Mouse (Mus musculus) neural tube, embryonic 11.5 days (tissue): Measurements from ENCODE around the gene Hdac5. TPM values are rescaled to one million over a fixed set of nuclear protein-coding genes. Genes with fewer than 3 reads are reported as not detected.
A peak's percentile ranks its signal among the peaks of the same experiment; 100 is the strongest.

ENCODE experiments used
- ATAC-seq: fragments of 200-750 bp; cut with Nextera tagmentation; 2 replicates; pipeline ENCODE4 v1.8.0; 2017; ENCODE audit warnings: moderate number of reproducible peaks, mild to moderate bottlenecking, moderate TSS enrichment, moderate library complexity; ENCODE audit not compliant: insufficient read depth, low FRiP score, low TSS enrichment
- DNase-seq: peaks from one replicate; pipeline ENCODE4 v3.0.0-alpha.2; 2015; ENCODE audit warnings: low spot score
- H3K27ac ChIP-seq: fragments of 300-500 bp; sonication (generic); 2 replicates; pipeline ENCODE4 v1.5.1; 2014; ENCODE audit warnings: low read depth, mild to moderate bottlenecking, low read length
- H3K27me3 ChIP-seq: fragments of 300-500 bp; sonication (generic); 2 replicates; pipeline ENCODE4 v1.6.1; 2014; ENCODE audit warnings: mild to moderate bottlenecking, low read length, mixed read lengths; ENCODE audit not compliant: control insufficient read depth, insufficient read depth
- H3K36me3 ChIP-seq: fragments of 300-500 bp; sonication (generic); 2 replicates; pipeline ENCODE4 v1.6.1; 2014; ENCODE audit warnings: mild to moderate bottlenecking, low read length, moderate library complexity, mixed read lengths; ENCODE audit not compliant: control insufficient read depth, insufficient read depth
- H3K4me1 ChIP-seq: fragments of 300-500 bp; sonication (generic); 2 replicates; pipeline ENCODE4 v1.6.1; 2014; ENCODE audit warnings: low read length, mixed read lengths; ENCODE audit not compliant: control insufficient read depth, insufficient read depth
- H3K4me2 ChIP-seq: fragments of 300-500 bp; sonication (generic); 2 replicates; pipeline ENCODE4 v1.6.1; 2014; ENCODE audit warnings: low read depth, mild to moderate bottlenecking, moderate library complexity
- H3K4me3 ChIP-seq: fragments of 300-500 bp; sonication (generic); 2 replicates; pipeline ENCODE4 v1.5.1; 2014; ENCODE audit warnings: low read depth, low read length
- H3K9ac ChIP-seq: fragments of 300-500 bp; sonication (generic); 2 replicates; pipeline ENCODE4 v1.6.1; 2014; ENCODE audit warnings: mild to moderate bottlenecking, low read length
- H3K9me3 ChIP-seq: fragments of 300-500 bp; sonication (generic); 2 replicates; pipeline ENCODE4 v1.6.1; 2016; ENCODE audit warnings: low read length; ENCODE audit not compliant: control insufficient read depth
- WGBS: fragments of 180-500 bp; shearing (Covaris S2); extraction: QIAGEN DNeasy Blood & Tissue Kit; methylation state at CpG from one replicate; pipeline ENCODE4 v1.1.7; 2014; 5-methylcytosine and 5-hydroxymethylcytosine counted together
- polyA plus RNA-seq: library from polyadenylated mRNA; unstranded; fragments of >200 nt; fragmentation: Nextera tagmentation; extraction: Ambion mirVana; gene quantifications from 2 replicates; pipeline ENCODE4 v1.2.1, GENCODE M21; 2014

Hdac5 gene
- polyA plus RNA-seq, 1 experiment from 2014 or later: 42.7 TPM

GRCm38 (mm10) chr11:102215511-102215910 is 14.5 kb downstream of the Hdac5 start:
- no peaks in the 10 kb centered on the region for H3K9me3 ChIP-seq
- no peaks in the 10 kb centered on the region for H3K27me3 ChIP-seq
- H3K4me2 ChIP-seq: no peak overlapping the region
- WGBS: 82% methylated on average over 11 of the region's 11 CpGs
- H3K9ac ChIP-seq: no peak overlapping the region
- no peak overlapping the region for H3K27ac ChIP-seq
- H3K36me3 ChIP-seq: no peaks in the 10 kb centered on the region; the same call in 1 of the 2 replicates
- no peak overlapping the region for H3K4me3 ChIP-seq
- H3K4me1 ChIP-seq: peaks cover 45% of the 10 kb centered on the region
- ATAC-seq (no peak), DNase-seq (no peak)

- H3K4me2 ChIP-seq: no peak overlapping the region
- H3K9me3 ChIP-seq: no peaks in the 10 kb centered on the region
- no peak overlapping the region for H3K4me3 ChIP-seq
- H3K27ac ChIP-seq: 0 out of 2 replicates have a peak overlapping the region, but pooled peaks have one; percentile 8
- ATAC-seq: no peak
- DNase-seq: no peak
- H3K9ac ChIP-seq: no peak overlapping the region
- H3K36me3 ChIP-seq: no peaks in the 10 kb centered on the region; the same call in 1 of the 2 replicates
- no peaks in the 10 kb centered on the region for H3K27me3 ChIP-seq
- peaks cover 42% of the 10 kb centered on the region for H3K4me1 ChIP-seq
- 65% methylated on average over 10 of the region's 10 CpGs for WGBS
These were observed 15.4 kb downstream of the Hdac5 start for GRCm38 (mm10) chr11:102214430-102215156.

GRCm38 (mm10) chr11:102211936-102212341 is 18.0 kb downstream of the Hdac5 start:
- H3K4me2 ChIP-seq: no peak overlapping the region
- no peak overlapping the region for H3K27ac ChIP-seq
- ATAC-seq: no peak
- no peak overlapping the region for H3K4me3 ChIP-seq
- H3K9me3 ChIP-seq: no peaks in the 10 kb centered on the region
- H3K36me3 ChIP-seq: peaks cover 3% of the 10 kb centered on the region; the same call in 1 of the 2 replicates
- no peaks in the 10 kb centered on the region for H3K27me3 ChIP-seq
- H3K4me1 ChIP-seq: peaks cover 38% of the 10 kb centered on the region
- no peak for DNase-seq
- 71% methylated on average over 18 of the region's 18 CpGs for WGBS
- H3K9ac ChIP-seq: no peak overlapping the region

- no peak overlapping the region for H3K27ac ChIP-seq
- ATAC-seq (no peak), DNase-seq (no peak)
These were observed 19.0 kb downstream of the Hdac5 start for GRCm38 (mm10) chr11:102211011-102211410.

GRCm38 (mm10) chr11:102210185-102210584 is 19.8 kb downstream of the Hdac5 start:
- ATAC-seq (no peak), DNase-seq (no peak)
- WGBS: 68% methylated on average over 3 of the region's 3 CpGs
- Histone ChIP-seq H3K27ac (no peak overlapping the region), H3K9ac (no peak overlapping the region), H3K4me1 (peaks cover 34% of the 10 kb centered on the region), H3K36me3 (peaks cover 7% of the 10 kb centered on the region), H3K9me3 (no peaks in the 10 kb centered on the region), H3K4me3 (no peak overlapping the region), H3K4me2 (no peak overlapping the region), H3K27me3 (no peaks in the 10 kb centered on the region)

More at GRCm38 (mm10) chr11:102211011-102211410, 19.0 kb downstream of the Hdac5 start:
- Histone ChIP-seq H3K4me2 (no peak overlapping the region), H3K9me3 (no peaks in the 10 kb centered on the region), H3K4me1 (peaks cover 38% of the 10 kb centered on the region), H3K27me3 (no peaks in the 10 kb centered on the region), H3K9ac (no peak overlapping the region), H3K4me3 (no peak overlapping the region), H3K36me3 (peaks cover 7% of the 10 kb centered on the region)
- WGBS: 46% methylated on average over 5 of the region's 5 CpGs

- Histone ChIP-seq H3K27ac (no peak overlapping the region), H3K4me1 (peaks cover 33% of the 10 kb centered on the region), H3K9me3 (no peaks in the 10 kb centered on the region), H3K4me3 (no peak overlapping the region), H3K36me3 (peaks cover 7% of the 10 kb centered on the region), H3K9ac (no peak overlapping the region), H3K27me3 (no peaks in the 10 kb centered on the region), H3K4me2 (no peak overlapping the region)
- 32% methylated on average over 2 of the region's 2 CpGs for WGBS
- DNase-seq: no peak
- ATAC-seq: no peak
These were observed 20.2 kb downstream of the Hdac5 start for GRCm38 (mm10) chr11:102209742-102210141.

- Histone ChIP-seq H3K27me3 (no peaks in the 10 kb centered on the region), H3K4me3 (no peak overlapping the region), H3K9ac (no peak overlapping the region), H3K4me2 (no peak overlapping the region), H3K27ac (no peak overlapping the region), H3K4me1 (peaks cover 31% of the 10 kb centered on the region), H3K9me3 (no peaks in the 10 kb centered on the region), H3K36me3 (peaks cover 7% of the 10 kb centered on the region)
- ATAC-seq: no peak
- no peak for DNase-seq
- WGBS: 53% methylated on average over 4 of the region's 4 CpGs
These were observed 21.1 kb downstream of the Hdac5 start for GRCm38 (mm10) chr11:102208846-102209245.

GRCm38 (mm10) chr11:102207825-102208777 is 21.9 kb downstream of the Hdac5 start:
- H3K9me3 ChIP-seq: no peaks in the 10 kb centered on the region
- WGBS: 39% methylated on average over 11 of the region's 11 CpGs
- no peaks in the 10 kb centered on the region for H3K27me3 ChIP-seq
- peaks cover 7% of the 10 kb centered on the region for H3K36me3 ChIP-seq
- H3K4me1 ChIP-seq: peaks cover 31% of the 10 kb centered on the region
- ATAC-seq (no peak), DNase-seq (no peak)
- no peak overlapping the region for H3K4me2 ChIP-seq
- H3K27ac ChIP-seq: no peak overlapping the region
- H3K4me3 ChIP-seq: no peak overlapping the region
- no peak overlapping the region; the same call in 1 of the 2 replicates for H3K9ac ChIP-seq
